Mouse (Mus musculus): ENCODE measurements around the gene 1700029P11Rik. TPM values are rescaled to one million over a fixed set of nuclear protein-coding genes. Genes with fewer than 3 reads are reported as not detected.
"Not testable (repeated sequence)": the region's sequence is repeated elsewhere in the genome, so short reads cannot be mapped to it uniquely, and the experiment has no call there.

The 1700029P11Rik gene
- polyA plus RNA-seq, 1 experiment from 2014 or later = not detected

DNA sequence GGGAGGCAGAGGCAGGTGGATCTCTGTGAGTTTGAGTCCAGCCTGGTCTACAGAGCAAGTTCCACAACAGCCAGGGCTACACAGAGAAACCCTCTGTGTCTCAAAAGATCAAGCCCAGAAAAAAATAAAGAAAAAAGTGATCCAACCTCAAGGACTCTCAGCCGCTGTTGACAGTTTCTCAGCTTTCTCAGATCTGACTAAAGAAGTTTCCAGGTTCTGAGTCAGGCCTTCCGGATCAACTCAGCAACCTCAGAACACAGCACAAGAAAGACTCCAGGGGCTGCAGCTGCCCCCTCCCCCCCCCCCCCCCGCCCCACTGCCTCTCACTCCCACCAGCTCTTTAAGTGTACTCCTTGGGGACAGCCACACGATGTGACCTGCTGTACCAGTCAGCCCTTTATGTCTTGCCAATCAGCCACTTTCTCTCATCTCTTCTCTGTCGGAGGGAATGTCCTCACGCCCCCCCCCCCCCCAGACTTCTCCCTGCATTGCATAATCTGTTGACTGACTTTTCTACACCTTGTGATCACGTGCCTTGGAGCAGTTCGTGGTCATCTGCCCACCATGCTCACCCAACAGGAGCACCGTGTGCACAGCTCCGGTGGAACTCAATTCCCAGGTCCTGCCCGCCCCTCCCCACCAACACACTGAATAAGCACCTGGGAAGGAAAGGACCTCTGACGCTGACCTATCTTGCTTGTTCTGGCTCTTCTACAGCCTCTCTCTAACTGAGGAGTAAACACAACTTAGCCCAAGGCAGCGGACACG is 14.1 kb upstream of the 1700029P11Rik start:
- Histone ChIP-seq H3K4me3 (ENCODE audit: low read depth, low read length) (no peak overlapping the region), H3K36me3 (ENCODE audit: insufficient read depth) (no peaks in the 10 kb centered on the region), H3K4me2 (no peak overlapping the region), H3K4me1 (ENCODE audit: insufficient read depth) (no peaks in the 10 kb centered on the region), H3K9me3 (ENCODE audit: low read depth, low read length) (no peaks in the 10 kb centered on the region), H3K27me3 (ENCODE audit: insufficient read depth, low read length) (no peaks in the 10 kb centered on the region), H3K9ac (no peak overlapping the region), H3K27ac (ENCODE audit: low read depth) (no peak overlapping the region)
- WGBS = 62% methylated on average over 12 of the region's 14 CpGs
- TF ChIP-seq CTCF (IDR thresholded peaks at IDR 0.05; ENCODE audit: low read depth) = no peak
- no peak for DNase-seq
- no peak; the same call in 1 of the 2 replicates for ATAC-seq (ENCODE audit: insufficient read depth)

DNA sequence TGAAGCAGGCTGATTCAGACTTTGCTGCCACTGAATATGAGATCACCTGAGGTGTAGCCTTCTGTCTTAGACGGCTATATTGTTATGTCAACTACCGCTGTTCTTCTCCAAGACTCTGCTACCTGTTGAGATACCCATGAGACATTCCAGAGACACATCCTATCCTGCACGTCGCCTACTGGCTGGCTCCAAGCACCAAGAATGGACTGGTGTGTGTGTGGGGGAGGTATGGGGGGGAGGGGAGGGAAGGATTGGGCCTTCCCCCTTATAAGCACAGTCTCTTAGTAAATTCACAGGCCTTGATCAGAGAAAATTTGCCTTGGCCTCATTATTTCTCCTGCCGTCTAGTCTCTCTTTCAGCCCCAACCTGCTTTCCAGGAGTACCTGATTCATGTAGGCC is 12.5 kb upstream of the 1700029P11Rik start:
- ATAC-seq (ENCODE audit: insufficient read depth) (no peak), DNase-seq (no peak)
- H3K4me2 ChIP-seq = no peak overlapping the region
- H3K9ac ChIP-seq = no peak overlapping the region
- H3K9me3 ChIP-seq (ENCODE audit: low read depth, low read length) = no peaks in the 10 kb centered on the region
- no peak overlapping the region for H3K4me3 ChIP-seq (ENCODE audit: low read depth, low read length)
- H3K27ac ChIP-seq (ENCODE audit: low read depth) = no peak overlapping the region
- H3K36me3 ChIP-seq (ENCODE audit: insufficient read depth) = no peaks in the 10 kb centered on the region
- no peak for TF ChIP-seq CTCF (IDR thresholded peaks at IDR 0.05; ENCODE audit: low read depth)
- no peaks in the 10 kb centered on the region for H3K4me1 ChIP-seq (ENCODE audit: insufficient read depth)
- no peaks in the 10 kb centered on the region for H3K27me3 ChIP-seq (ENCODE audit: insufficient read depth, low read length)
- WGBS = 88% methylated on average over 5 of the region's 5 CpGs

DNA sequence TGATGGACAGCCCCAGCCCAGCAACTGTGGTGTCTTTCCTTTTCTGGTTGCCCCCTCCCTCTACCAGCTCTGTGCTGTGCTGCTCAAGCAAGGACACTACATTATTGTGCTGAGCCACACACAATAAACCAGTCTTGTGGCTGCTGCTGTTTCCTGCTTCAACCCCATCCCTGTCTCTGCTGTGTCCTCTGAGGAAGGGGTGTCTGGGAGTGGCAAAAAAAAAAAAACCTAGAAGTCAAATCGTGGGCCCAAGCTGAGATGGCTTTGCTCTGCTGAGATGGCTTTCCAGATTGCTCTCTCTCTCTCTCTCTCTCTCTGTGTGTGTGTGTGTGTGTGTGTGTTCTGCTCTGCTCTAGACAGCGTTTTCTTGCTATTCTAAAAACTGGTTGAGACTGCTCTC is 11.9 kb upstream of the 1700029P11Rik start:
- Histone ChIP-seq H3K9ac (no peak overlapping the region), H3K9me3 (ENCODE audit: low read depth, low read length) (no peaks in the 10 kb centered on the region), H3K36me3 (ENCODE audit: insufficient read depth) (no peaks in the 10 kb centered on the region), H3K4me3 (ENCODE audit: low read depth, low read length) (no peak overlapping the region), H3K4me1 (ENCODE audit: insufficient read depth) (no peaks in the 10 kb centered on the region), H3K27ac (ENCODE audit: low read depth) (no peak overlapping the region), H3K4me2 (no peak overlapping the region), H3K27me3 (ENCODE audit: insufficient read depth, low read length) (no peaks in the 10 kb centered on the region)
- WGBS = 44% methylated on average over 2 of the region's 2 CpGs
- ATAC-seq (ENCODE audit: insufficient read depth) (no peak), DNase-seq (no peak)
- no peak for TF ChIP-seq CTCF (IDR thresholded peaks at IDR 0.05; ENCODE audit: low read depth)

DNA sequence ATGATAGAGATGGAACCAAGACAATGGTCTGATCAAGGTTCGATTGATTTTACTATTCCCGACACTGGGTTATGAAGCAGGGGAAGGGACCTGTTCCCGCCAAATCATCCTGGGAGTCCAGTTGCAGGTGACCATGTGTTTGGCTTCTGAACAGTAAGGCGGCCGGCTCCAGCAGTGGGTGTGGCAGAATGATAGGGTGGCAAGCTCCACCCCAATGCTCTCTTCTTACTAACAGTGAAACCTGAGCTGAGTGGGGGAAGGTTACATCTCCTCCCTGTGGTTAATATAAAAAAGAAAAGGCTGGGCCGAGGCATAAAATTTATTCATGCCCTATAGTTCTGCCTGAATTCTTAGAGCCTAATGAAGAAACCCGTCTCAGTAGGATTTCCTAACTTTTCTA is 11.2 kb upstream of the 1700029P11Rik start:
- Histone ChIP-seq H3K4me3 (ENCODE audit: low read depth, low read length) (no peak overlapping the region), H3K27me3 (ENCODE audit: insufficient read depth, low read length) (no peaks in the 10 kb centered on the region), H3K9ac (no peak overlapping the region), H3K9me3 (ENCODE audit: low read depth, low read length) (no peaks in the 10 kb centered on the region), H3K4me2 (no peak overlapping the region), H3K36me3 (ENCODE audit: insufficient read depth) (no peaks in the 10 kb centered on the region), H3K4me1 (ENCODE audit: insufficient read depth) (no peaks in the 10 kb centered on the region), H3K27ac (ENCODE audit: low read depth) (no peak overlapping the region)
- TF ChIP-seq CTCF (IDR thresholded peaks at IDR 0.05; ENCODE audit: low read depth) = no peak
- DNase-seq = no peak
- 44% methylated on average over 7 of the region's 7 CpGs for WGBS
- ATAC-seq (ENCODE audit: insufficient read depth) = no peak

DNA sequence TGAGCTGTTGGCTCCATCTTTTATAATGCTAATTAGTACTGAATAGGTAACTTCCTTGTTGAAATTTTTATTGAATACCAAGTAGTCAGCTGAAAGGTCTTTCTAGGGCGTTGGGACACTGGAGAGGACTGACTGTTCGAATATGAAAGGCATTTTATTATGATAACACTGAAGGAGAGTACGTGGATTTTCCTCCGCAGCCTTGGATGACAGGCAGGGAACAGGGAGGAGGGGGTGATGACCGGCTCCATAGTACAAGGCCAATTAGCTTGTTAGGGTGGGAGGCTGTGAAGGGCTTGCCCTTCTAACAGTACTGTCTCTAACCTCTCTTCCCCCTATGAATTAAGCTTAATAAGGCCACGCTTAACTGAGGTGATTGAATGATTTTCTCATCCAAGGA is 10.7 kb upstream of the 1700029P11Rik start:
- not testable (repeated sequence) for H3K4me2 ChIP-seq; H3K27ac ChIP-seq (ENCODE audit: low read depth); H3K36me3 ChIP-seq (ENCODE audit: insufficient read depth); H3K9ac ChIP-seq; H3K4me1 ChIP-seq (ENCODE audit: insufficient read depth); H3K9me3 ChIP-seq (ENCODE audit: low read depth, low read length); H3K27me3 ChIP-seq (ENCODE audit: insufficient read depth, low read length); H3K4me3 ChIP-seq (ENCODE audit: low read depth, low read length); DNase-seq; ATAC-seq (ENCODE audit: insufficient read depth)
- 66% methylated on average over 6 of the region's 6 CpGs for WGBS

DNA sequence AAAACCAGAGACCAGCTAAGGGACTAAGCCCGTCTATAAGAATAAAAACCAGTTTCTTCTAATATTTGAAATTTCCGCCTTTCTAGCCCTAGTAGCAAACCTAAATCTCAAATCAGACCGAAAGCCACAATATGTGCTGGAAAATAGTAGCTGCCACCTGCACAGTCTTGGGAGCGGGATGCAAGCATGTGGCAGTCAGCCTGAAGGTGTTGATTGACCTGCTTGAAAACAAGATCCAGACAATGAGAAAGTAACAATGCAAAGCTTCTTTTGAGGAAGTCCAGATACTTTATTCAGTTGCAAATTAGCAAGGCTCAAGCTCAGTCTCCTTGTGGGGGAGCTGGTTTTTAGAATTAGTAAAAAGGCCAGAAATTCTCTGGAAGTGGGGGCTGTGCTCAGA is 9.8 kb upstream of the 1700029P11Rik start:
- H3K9ac ChIP-seq; DNase-seq; H3K27me3 ChIP-seq (ENCODE audit: insufficient read depth, low read length); H3K4me1 ChIP-seq (ENCODE audit: insufficient read depth); ATAC-seq (ENCODE audit: insufficient read depth); H3K27ac ChIP-seq (ENCODE audit: low read depth); H3K4me3 ChIP-seq (ENCODE audit: low read depth, low read length); H3K36me3 ChIP-seq (ENCODE audit: insufficient read depth); H3K9me3 ChIP-seq (ENCODE audit: low read depth, low read length); H3K4me2 ChIP-seq: not testable (repeated sequence)
- WGBS = 90% methylated on average over 4 of the region's 4 CpGs

DNA sequence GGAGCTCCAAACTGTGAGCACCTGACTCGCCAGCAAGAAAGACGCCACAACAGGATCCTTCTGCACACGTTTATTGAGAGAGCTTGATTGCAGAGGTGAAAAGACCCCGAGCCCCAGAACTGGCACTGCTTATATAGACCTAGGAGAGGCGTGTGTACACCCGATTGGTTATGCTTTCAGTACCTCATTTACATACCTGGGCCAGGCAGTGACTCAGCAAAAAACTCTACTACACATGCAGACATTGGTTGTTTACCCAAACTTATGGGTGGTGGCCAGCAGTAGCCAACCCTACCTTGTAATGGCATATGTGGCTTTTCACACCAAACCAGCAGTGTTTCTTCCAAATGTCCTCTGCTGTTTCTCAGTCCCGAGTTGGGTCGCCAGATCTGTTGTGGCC is 5.2 kb upstream of the 1700029P11Rik start:
- not testable (repeated sequence) for H3K4me3 ChIP-seq (ENCODE audit: low read depth, low read length); H3K9me3 ChIP-seq (ENCODE audit: low read depth, low read length); H3K27ac ChIP-seq (ENCODE audit: low read depth); H3K9ac ChIP-seq; H3K36me3 ChIP-seq (ENCODE audit: insufficient read depth); ATAC-seq (ENCODE audit: insufficient read depth); DNase-seq; H3K4me2 ChIP-seq; H3K27me3 ChIP-seq (ENCODE audit: insufficient read depth, low read length); H3K4me1 ChIP-seq (ENCODE audit: insufficient read depth)
- 90% methylated on average over 8 of the region's 8 CpGs for WGBS

DNA sequence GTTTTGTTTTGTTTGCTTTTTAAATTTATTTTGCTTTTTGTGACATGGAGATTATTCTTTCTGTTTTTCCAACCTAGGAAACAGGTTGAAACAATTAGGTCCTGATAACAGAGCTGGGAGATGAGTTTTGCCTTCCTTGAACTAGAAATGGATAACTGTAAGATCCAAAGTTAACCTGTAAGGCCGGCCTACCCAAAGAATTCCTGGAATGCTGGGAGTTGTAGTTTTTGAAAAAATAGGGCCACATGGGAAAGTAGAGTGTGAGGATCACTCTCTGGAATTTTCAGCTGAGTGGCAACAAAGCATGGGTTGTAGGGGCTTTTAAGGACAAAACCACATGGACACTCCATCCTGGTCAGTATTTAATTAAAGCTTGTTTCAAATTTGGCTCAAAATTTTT is 1.8 kb downstream of the 1700029P11Rik start:
- Histone ChIP-seq H3K9me3 (ENCODE audit: low read depth, low read length) (no peaks in the 10 kb centered on the region), H3K27me3 (ENCODE audit: insufficient read depth, low read length) (no peaks in the 10 kb centered on the region)

More for the DNA sequence above, 1.8 kb downstream of the 1700029P11Rik start:
- H3K4me2 ChIP-seq = no peak overlapping the region
- ATAC-seq (ENCODE audit: insufficient read depth) = no peak
- no peak overlapping the region for H3K27ac ChIP-seq (ENCODE audit: low read depth)
- no peak for DNase-seq
- TF ChIP-seq CTCF (IDR thresholded peaks at IDR 0.05; ENCODE audit: low read depth) = no peak
- H3K4me1 ChIP-seq (ENCODE audit: insufficient read depth) = no peaks in the 10 kb centered on the region
- no peak overlapping the region for H3K4me3 ChIP-seq (ENCODE audit: low read depth, low read length)
- H3K36me3 ChIP-seq (ENCODE audit: insufficient read depth) = no peaks in the 10 kb centered on the region
- no peak overlapping the region for H3K9ac ChIP-seq
- 53% methylated on average over 1 of the region's 1 CpGs for WGBS
